Mouse (Mus musculus) Muller cell, postnatal 12 days (primary cell): ENCODE data around the gene Ccdc170.

Experiments used
- DNase-seq: peaks from one replicate; pipeline ENCODE4 v3.0.0-alpha.2; 2015; ENCODE audit errors: inconsistent ontology term

Ccdc170 gene

GRCm38 (mm10) chr10:4520394-4521102, 38.2 kb downstream of the Ccdc170 start:
- DNase-seq = peak; percentile 9

GRCm38 (mm10) chr10:4522116-4522515, 39.8 kb downstream of the Ccdc170 start:
- DNase-seq = no peak

GRCm38 (mm10) chr10:4523078-4523477, 40.8 kb downstream of the Ccdc170 start:
- no peak for DNase-seq

- no peak for DNase-seq
These were observed 45.7 kb downstream of the Ccdc170 start for GRCm38 (mm10) chr10:4528043-4528442.

- DNase-seq = no peak
These were observed 48.4 kb downstream of the Ccdc170 start for GRCm38 (mm10) chr10:4530638-4531235.

- DNase-seq = no peak
These were observed 49.6 kb downstream of the Ccdc170 start for GRCm38 (mm10) chr10:4531933-4532332.

- no peak for DNase-seq
These were observed 50.4 kb downstream of the Ccdc170 start for GRCm38 (mm10) chr10:4532731-4533130.

- no peak for DNase-seq
These were observed 51.6 kb downstream of the Ccdc170 start for GRCm38 (mm10) chr10:4533873-4534272.

- no peak for DNase-seq
These were observed 63.2 kb downstream of the Ccdc170 start for GRCm38 (mm10) chr10:4545550-4545949.

GRCm38 (mm10) chr10:4553442-4554119, 71.3 kb downstream of the Ccdc170 start:
- DNase-seq = no peak

GRCm38 (mm10) chr10:4556842-4557377, 74.6 kb downstream of the Ccdc170 start:
- no peak for DNase-seq

GRCm38 (mm10) chr10:4559132-4559531, 76.8 kb downstream of the Ccdc170 start:
- DNase-seq = peak; percentile 6

GRCm38 (mm10) chr10:4565148-4565547, 82.8 kb downstream of the Ccdc170 start:
- no peak for DNase-seq

- DNase-seq = no peak
These were observed 88.5 kb downstream of the Ccdc170 start for GRCm38 (mm10) chr10:4570778-4571177.

GRCm38 (mm10) chr10:4571304-4571703, 89.0 kb downstream of the Ccdc170 start:
- no peak for DNase-seq

GRCm38 (mm10) chr10:4581905-4582304, 99.6 kb downstream of the Ccdc170 start:
- DNase-seq = no peak

- no peak for DNase-seq
These were observed 104.4 kb downstream of the Ccdc170 start for GRCm38 (mm10) chr10:4586691-4587090.

- DNase-seq = peak; percentile 13
These were observed 107.3 kb downstream of the Ccdc170 start for GRCm38 (mm10) chr10:4589576-4589975.

- no peak for DNase-seq
These were observed 108.7 kb downstream of the Ccdc170 start for GRCm38 (mm10) chr10:4590956-4591355.

- DNase-seq = no peak
These were observed 111.5 kb downstream of the Ccdc170 start for GRCm38 (mm10) chr10:4593828-4594227.

GRCm38 (mm10) chr10:4597211-4597610, 114.9 kb downstream of the Ccdc170 start:
- DNase-seq = no peak

GRCm38 (mm10) chr10:4598244-4598842, 116.0 kb downstream of the Ccdc170 start:
- peak; percentile 23 for DNase-seq
